Mouse (Mus musculus): ENCODE results near the gene Cstf1.

The Cstf1 gene

GRCm38 (mm10) chr2:172370411-172371223 lies at the start of gene Cstf1, which contains the start of gene Aurka:
Cstf1 (plus strand) TSS chr2:172370681.
Aurka (minus strand) TSS chr2:172370535.
- peak; percentile 95 for DNase-seq (ENCODE audit: low read depth)

DNA sequence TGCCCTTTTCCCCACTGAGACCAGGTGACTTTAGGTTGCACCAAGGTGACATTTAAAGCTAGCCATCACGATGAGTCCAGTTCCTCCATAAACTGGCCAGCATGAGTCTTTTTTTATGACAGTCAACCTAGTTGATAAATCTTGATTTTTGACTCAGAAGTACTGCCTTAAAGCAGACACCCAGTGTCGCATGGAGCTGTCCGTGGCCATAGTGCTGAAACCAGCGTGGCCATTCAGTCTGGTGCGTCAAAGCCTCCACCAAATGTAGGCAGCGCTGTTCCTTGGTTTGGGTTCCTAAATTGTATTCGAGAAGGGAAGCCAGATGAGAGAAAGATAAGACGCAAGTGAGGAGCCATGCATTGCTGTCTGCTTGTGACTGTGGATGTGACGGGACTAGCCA lies 49.6 kb upstream of the Cstf1 start:
- DNase-seq (ENCODE audit: low read depth) = peak; percentile 81

DNA sequence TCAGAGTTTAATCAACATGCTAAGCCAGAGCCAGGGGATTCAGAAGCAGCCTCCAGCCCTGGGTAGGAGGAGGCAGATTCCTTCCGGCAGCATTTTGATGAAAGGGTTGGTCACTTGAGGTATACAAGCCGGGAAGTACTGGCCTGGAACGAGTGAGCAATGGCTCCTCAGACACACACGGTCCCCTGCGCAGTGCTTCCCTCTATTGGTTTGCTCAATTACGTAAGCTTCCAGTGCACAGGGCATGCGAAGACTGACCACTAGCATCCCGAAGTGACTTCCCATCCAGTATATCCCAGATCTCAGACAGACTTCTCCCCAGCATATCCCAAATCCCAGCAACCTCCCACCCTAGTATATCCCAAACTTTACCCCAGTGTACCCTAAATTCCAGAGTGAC lies 42.2 kb upstream of the Cstf1 start:
- no peak for DNase-seq (ENCODE audit: low read depth)

DNA sequence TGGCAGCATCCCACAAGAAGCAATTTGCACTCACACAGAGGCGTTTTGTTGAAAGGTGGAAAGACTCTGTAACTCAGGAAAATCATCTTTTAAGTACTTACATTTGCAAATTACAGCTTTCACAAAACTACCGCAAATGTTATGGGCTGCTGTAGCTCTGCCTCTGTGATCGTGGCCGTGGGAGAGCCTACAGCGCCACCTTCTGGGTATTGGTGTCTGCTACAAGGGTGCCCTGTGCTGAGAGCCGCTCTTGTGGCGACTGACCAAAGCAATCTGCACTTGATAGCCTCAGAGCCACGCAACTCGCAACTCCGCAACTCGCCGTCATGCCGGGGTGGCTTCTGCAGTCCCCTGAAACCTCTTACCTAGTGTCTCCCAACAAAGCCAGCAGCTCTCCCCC lies 41.3 kb upstream of the Cstf1 start:
- DNase-seq (ENCODE audit: low read depth) = peak; percentile 85

- DNase-seq (ENCODE audit: low read depth) = no peak
Observed at GRCm38 (mm10) chr2:172338206-172338942, 32.1 kb upstream of the Cstf1 start.

DNA sequence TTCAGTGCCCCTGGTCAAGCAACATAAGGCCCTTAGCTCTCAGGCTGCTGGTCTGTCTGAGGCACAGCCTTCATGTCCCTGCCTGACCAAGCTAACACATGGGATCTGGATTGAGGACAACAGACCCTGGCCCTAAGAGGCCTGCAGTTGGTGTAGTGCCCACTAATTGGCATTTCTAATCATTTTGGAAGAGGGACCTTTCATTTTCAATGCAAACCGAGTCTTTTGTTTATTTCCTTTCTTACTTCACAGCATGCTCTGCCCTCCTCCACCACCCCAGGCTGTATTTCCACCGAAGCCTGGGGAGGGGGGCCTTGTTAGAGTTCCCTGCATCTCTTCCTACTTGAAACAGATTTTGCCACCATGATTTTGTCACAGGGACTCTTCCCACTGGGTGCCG lies 29.5 kb upstream of the Cstf1 start:
- no peak for DNase-seq (ENCODE audit: low read depth)

- no peak for DNase-seq (ENCODE audit: low read depth)
Observed at GRCm38 (mm10) chr2:172341606-172342005, 28.9 kb upstream of the Cstf1 start.

DNA sequence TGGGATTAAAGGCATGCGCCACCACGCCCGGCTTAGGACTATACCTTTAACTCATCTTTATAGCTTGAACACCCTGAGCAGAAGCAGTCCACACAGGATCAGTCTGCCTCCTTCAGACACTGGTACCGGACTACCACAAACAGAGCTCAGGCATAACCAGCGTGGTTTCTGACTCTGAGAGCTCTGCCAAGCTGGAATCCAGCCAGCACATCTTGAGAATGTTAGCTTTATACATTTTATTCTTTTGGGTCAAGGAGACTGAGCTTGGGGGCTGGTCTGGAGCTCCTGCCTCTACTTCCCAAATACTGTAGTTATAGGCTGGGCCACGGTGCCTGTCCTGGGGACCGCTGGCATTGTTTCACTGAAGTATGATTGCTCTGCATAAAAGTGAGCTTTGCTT lies 26.7 kb upstream of the Cstf1 start:
- DNase-seq (ENCODE audit: low read depth) = peak; percentile 71

DNA sequence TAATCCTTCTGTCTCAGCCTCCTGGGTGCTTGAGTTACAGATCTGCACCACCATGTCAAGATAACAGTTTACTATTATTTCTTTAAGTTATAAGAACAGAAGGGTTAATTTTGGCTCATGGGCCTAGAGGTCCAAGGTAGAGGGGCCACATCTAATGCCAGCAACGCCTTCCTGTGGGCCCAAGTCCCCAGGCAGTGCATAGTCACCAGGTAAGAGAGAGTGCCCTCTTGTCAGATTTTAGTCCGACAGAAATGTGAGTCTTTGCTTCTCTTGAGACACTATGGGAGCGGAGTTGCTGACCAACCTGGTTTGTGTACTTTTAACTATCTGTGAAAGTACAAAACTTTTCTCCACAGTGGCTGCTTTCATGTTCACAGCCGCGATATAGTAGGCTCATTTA lies 25.8 kb upstream of the Cstf1 start:
- DNase-seq (ENCODE audit: low read depth) = no peak

- peak; percentile 99 for DNase-seq (ENCODE audit: low read depth)
Observed at GRCm38 (mm10) chr2:172345258-172345738, 25.2 kb upstream of the Cstf1 start, which contains the start of gene Fam210b. Fam210b (plus strand) TSS chr2:172345565.

DNA sequence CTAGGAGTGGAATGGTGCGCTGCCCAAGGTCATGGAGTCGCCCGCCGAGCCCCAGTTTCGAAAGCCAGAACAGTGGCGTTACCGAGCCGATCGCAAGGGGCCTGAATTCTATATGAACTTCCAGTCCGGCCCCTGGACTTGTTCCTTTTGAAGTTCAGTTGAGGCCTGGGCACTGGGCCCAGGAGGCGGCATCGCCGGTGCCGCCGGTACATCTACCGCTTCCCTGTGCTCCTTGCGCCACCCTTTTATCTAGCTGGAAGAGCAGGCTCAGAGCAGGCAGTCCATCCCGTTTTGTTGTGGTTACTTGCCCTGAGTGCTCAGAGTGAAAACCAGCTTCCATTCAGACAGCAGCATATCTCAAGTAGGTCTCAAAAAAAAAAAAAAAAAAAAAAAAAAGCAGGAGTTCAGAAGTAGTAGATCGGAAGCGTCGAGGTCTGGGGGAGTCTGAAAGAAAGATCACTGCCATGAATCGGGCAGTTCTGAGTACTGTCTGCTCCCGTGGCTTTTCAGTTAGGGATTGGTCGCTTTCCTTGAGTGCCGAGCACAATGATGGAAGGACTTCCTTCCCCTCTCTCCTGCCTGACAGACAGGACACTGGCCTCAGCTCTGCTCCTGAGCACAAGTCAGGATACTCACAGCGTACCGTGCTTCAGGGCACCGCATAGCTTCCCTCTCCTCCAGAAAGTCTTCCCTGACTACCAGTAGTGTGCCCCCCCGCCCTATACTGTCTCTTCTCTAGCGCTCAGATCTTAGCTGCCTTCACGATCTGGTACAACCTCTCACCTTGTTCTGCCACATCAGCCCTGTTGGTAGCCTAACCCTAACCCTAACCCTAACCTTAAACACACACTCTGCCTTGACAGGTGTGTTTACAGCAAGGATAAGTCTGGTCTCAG lies 24.2 kb upstream of the Cstf1 start:
- peak; percentile 72 for DNase-seq (ENCODE audit: low read depth)

GRCm38 (mm10) chr2:172346933-172347611 lies 23.4 kb upstream of the Cstf1 start:
- DNase-seq (ENCODE audit: low read depth) = no peak

GRCm38 (mm10) chr2:172348297-172348950 lies 22.1 kb upstream of the Cstf1 start:
- DNase-seq (ENCODE audit: low read depth) = peak; percentile 24

- no peak for DNase-seq (ENCODE audit: low read depth)
Observed at GRCm38 (mm10) chr2:172349776-172350175, 20.7 kb upstream of the Cstf1 start.

GRCm38 (mm10) chr2:172350773-172351172 lies 19.7 kb upstream of the Cstf1 start:
- DNase-seq (ENCODE audit: low read depth) = no peak

GRCm38 (mm10) chr2:172353218-172353617 lies 17.3 kb upstream of the Cstf1 start:
- DNase-seq (ENCODE audit: low read depth) = no peak

DNA sequence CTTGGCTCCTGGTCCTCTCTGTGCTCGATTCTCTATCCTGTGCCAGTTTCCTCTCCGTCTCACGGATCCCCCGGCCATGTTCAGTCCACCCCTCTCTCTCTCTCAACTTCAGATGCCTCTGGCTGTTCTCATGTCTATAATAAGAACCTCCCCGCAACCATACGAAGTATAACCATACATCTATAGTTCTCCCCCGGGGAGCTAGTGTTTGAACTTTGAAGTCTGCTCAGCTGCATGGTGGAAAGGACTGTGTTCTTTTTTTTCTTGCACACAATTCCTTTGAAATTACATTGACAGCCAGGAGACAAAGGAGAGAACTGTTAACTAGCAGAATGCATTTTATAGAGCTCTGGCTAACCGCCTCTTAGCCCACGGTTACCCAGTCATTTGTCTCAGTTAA lies 15.7 kb upstream of the Cstf1 start:
- DNase-seq (ENCODE audit: low read depth) = no peak

GRCm38 (mm10) chr2:172355833-172356232 lies 14.6 kb upstream of the Cstf1 start:
- DNase-seq (ENCODE audit: low read depth) = no peak

DNA sequence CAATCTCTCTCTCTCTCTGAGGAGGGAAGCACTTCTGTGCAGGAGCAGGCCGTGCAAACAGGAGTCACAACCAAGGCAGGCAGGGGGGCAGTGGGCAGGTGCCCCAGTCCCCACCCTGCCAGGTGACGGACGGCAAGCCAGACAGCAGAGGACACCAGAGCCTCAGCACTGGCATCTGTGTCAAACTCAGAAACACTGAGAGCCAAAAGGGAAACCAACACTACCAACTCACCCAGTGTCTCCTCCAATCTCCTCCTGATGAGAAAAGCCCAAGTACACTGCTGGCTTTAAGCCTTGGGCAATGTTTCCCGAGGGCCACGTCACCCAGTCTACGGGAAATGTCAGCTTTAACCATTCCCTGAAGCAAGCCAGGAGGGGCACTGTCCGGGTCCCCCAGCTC lies 7.3 kb upstream of the Cstf1 start:
- DNase-seq (ENCODE audit: low read depth) = no peak

- DNase-seq (ENCODE audit: low read depth) = peak; percentile 14
Observed at GRCm38 (mm10) chr2:172371258-172371657, 777 bp downstream of the Cstf1 start.

DNA sequence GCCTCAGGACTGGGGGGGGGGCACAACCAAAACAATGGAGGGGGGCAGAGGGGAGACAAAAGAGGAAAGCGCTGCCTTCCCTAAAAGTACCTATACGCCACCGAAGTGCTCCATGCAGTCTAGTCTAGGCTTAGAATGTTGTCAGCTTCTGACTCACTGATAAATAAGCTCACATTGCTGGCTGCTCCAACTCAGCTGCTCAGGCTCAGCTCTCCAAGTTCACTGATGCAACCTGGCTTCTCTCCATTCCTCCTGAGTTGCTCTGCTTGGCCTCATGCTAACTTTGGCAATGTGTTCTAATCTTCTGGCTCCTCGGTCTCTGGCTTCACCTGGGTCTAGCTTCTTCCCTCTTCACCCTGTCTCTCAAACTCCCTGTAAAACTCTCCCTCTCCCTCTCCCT lies 6.1 kb downstream of the Cstf1 start:
- DNase-seq (ENCODE audit: low read depth) = peak; percentile 67
